Mouse (Mus musculus) yolk sac, embryonic 10.5 days (tissue): ENCODE measurements around the gene Jak2.

Experiments used
- DNase-seq: peaks from one replicate; pipeline ENCODE4 v3.0.0-alpha.2; 2017; ENCODE audit warnings: low spot score

Jak2 gene

GRCm38 (mm10) chr19:29251191-29251957 lies at the start of gene Jak2:
Jak2 (plus strand) TSS chr19:29251828.
- peak; percentile 92 for DNase-seq

DNA sequence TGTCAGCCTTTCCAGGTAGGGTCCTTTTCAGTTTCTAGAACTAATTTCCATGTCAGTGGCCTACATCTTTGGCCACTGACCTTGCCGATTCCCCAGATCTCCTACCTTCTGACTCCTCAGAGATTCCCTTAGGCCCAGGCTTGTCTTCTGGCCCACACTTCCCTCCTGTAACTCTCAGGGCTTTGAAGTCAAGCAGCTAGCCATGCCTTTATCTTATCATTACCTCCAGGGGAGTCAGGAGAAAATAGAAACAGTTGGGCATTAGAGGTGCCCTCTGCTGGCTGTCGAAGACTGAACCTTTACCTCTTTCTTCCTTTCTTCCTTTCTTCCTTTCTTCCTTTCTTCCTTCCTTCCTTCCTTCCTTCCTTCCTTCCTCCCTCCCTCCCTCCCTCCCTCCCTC lies 48.3 kb upstream of the Jak2 start:
- DNase-seq, result peak; percentile 20

- no peak for DNase-seq
Observed at GRCm38 (mm10) chr19:29204583-29204982, 47.0 kb upstream of the Jak2 start.

DNA sequence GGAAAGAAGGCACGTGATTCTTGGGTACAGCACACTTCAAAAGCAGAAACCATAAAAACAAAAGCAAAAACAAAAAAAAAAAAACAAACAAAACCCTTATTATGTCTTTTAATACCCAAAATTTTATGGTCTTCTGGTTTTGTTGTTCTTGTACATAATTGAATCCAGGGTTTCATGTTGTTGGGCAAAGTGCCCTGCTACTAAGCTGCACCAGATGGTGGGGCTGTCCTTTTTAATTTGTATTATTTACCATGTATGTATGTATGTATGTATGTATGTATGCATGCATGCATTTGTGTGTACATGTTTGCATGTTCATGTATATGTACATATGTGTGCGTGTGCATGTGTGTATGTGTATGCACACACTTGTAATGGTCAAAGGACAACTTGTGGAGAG lies 46.4 kb upstream of the Jak2 start:
- no peak for DNase-seq

DNA sequence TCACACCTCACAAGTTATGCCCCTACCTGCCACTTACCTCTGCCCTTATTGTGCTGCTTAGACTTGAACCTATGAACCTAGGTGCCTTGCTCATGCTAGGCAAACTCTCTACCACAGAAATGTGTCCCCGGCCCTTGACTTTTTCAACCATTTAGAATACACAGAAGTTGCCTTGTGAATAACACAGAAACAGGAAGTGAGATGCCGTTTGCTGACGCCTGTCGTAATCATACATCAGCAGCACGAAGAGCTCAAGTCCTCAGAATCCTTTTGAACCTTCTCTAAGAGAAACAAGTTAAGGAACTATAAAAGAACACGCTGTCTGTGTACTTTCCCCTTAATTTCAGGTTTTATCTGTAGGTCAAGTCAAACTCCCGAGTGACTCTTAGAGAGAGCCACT lies 41.7 kb upstream of the Jak2 start:
- no peak for DNase-seq

DNA sequence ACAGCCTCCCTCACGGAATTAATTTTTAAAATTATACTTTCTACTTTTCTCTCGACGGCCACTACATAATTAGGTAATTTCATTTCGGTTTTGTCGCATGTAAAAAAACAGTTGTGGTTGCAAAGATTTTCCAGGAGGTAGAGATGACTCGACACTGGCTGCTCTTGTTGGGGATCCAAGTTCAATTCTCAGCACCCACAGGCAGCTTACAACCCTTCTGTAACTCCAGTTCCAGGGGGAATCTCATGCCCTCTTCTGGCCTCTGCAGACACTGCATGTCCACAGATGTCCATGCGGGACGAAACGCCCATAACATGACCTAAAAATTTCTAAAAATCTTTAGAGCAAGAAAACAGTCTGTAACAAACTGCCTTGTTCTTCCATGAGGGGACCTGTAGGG lies 41.3 kb upstream of the Jak2 start:
- no peak for DNase-seq

DNA sequence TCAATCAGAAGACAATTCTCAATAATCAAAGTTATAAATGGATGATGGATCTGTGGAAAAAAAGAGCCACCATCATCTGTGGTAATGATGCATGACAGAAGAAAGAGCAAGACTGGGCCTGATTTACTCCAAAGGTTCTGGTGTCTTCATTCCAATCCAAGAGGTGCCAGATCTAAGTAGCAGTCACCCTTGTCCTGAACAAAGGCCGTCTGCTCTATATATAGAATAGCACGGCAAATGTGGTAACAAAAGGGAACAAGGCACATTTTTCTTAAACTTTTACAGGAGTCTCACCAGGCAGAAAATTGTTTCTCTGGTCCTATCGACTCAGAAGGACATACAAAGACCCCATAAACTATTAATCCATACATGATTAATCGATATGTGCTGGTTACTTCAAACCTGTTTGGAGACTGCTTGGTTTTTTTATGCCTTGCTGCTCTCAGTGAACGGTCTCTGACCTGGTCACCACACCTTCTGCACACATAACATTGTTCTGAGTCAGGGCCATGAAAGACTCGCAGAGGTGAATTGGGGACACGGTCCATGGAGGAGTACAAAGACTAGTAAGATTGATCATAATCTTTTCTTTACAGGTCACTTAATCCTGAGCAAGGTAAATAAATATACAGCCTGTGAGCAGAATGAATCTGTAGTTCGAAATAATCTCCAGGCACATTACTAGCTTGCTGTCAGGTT lies 35.7 kb upstream of the Jak2 start:
- peak; percentile 22 for DNase-seq

DNA sequence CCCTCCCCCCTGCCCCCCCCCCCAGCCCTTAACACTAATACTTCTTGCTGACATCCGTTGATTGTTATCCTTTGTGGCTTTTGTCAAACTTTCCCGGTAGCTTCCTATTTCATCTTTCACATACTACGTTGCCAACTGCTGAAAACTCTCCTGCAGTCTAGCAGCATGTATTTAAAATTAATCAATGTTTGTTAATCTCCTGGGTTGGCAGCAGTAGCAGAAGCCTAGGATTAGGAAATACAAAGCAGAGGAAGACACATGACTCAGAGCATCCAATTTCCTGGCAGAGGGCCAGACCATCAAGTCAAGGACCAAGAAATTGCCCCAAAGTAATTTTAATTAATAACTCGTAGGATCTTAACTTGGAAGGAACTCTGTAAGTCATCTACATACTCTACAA lies 29.8 kb upstream of the Jak2 start:
- no peak for DNase-seq

DNA sequence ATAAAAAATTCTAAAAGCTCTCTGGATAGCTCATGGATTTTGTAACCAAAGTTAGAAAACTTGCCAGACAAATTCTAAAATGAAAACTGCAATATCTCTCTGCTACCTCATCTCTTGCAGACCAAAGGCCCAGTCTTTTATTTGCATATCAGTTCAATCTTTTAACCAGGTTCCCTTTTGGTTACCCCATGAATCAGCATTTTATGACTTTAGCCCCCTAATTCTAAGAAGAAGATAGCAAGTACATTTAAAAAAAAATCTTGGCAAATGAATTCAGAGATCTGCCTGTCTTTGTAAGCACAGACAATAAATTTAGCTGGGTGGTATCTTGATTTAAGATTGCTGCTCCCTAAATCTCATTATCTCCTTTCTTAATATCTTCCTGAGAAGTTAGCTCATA lies 26.7 kb upstream of the Jak2 start:
- DNase-seq, result no peak

DNA sequence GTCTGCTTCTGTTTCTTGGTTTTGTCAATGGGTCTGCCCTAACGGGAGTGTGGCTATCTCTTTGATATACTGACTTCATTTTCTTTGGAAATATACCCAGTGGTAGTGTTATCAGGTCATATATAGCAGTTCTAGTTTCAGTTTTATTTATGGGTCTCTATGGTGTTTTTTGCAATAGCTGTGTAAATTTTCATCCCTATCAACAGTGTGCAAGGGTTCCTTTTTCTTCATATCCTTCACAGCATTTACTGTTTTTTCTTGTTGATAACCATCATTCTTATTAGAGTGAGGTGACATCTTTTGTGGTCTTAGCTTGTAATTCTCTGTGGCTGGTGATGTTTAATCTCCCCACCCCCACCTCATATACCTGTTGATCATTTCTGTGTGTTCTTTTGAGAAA lies 24.6 kb upstream of the Jak2 start:
- DNase-seq, result no peak

GRCm38 (mm10) chr19:29227941-29228590 lies 23.6 kb upstream of the Jak2 start:
- DNase-seq, result no peak

DNA sequence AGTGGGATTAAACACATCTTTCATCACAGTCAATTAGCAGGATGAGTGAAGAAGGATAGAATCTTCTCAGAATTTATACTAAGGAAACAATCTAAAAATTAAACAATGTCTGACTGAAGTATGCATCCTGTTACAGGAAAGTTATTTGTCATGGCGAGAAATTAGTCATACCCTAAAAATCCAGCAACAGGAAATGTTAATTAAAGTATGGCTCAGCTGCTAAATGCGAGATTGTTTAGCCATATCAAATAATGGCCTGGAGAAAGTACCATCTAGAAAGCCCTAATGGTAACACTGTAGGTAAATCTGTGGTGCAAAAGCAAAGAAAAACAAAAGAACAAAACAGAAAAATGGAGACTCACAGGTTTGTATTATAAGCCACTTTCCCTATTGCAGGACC lies 22.6 kb upstream of the Jak2 start:
- DNase-seq, result no peak

- no peak for DNase-seq
Observed at GRCm38 (mm10) chr19:29232738-29233137, 18.9 kb upstream of the Jak2 start.

DNA sequence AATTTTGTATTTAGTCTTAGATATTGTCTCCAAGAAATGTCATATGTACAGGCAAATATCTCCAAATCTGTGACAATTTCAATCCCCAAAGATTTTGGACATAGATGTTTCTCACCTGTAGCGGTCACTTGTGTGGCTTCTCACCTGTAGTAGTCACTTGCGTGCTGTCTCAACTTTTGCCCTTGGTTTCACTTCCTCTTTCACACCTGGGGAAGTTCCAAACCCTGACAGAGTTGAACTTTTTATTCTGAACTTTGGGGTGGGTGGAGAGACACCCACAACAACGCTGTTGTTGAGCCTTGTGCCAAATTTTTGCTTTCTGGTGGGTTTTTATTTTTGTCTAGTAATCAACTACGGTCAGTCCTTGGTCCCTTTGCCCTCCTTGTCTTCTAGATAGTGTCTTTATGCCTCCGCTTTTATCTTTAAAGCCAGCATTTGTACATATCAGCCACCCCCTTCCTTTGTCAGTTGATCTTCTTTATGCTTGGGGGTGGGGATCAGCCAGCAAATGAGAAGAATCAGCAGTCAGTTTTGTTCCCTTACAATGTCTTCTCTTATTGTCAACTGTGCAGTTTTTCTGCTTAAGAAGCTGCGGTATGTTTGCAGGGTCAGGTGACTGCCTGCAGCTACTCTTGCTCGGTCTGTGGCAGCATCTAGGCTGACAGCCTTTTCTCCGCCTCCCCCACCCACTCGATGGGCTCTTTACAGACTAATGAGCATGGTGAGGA lies 14.8 kb upstream of the Jak2 start:
- DNase-seq, result peak; percentile 34

- DNase-seq, result no peak
Observed at GRCm38 (mm10) chr19:29238171-29238570, 13.5 kb upstream of the Jak2 start.

- no peak for DNase-seq
Observed at GRCm38 (mm10) chr19:29239513-29240235, 12.0 kb upstream of the Jak2 start.

- no peak for DNase-seq
Observed at GRCm38 (mm10) chr19:29240676-29241075, 11.0 kb upstream of the Jak2 start.

GRCm38 (mm10) chr19:29241581-29241980 lies 10.0 kb upstream of the Jak2 start:
- DNase-seq, result peak; percentile 80

GRCm38 (mm10) chr19:29249933-29250332 lies 1.7 kb upstream of the Jak2 start:
- DNase-seq, result no peak

GRCm38 (mm10) chr19:29251958-29252801 lies 552 bp downstream of the Jak2 start:
- peak; percentile 53 for DNase-seq
